Mouse (Mus musculus) cerebellum, adult (tissue): ENCODE measurements around the gene 4930579F01Rik.

ENCODE experiments used
- ATAC-seq: cut with Nextera tagmentation; 2 replicates; pipeline ENCODE4 v1.9.2; 2017; ENCODE audit warnings: mild to moderate bottlenecking, moderate library complexity, mixed read lengths; ENCODE audit not compliant: insufficient number of reproducible peaks, low FRiP score, low TSS enrichment

Gene 4930579F01Rik

GRCm38 (mm10) chr3:138118392-138118791, 75.2 kb downstream of the 4930579F01Rik start:
- ATAC-seq, result no peak

- ATAC-seq, result no peak
These were observed 76.8 kb downstream of the 4930579F01Rik start for GRCm38 (mm10) chr3:138116871-138117270.

- ATAC-seq, result no peak
These were observed 79.5 kb downstream of the 4930579F01Rik start for GRCm38 (mm10) chr3:138114106-138114505.
